Mouse (Mus musculus) right cerebral cortex, postnatal 25 days (tissue): ENCODE results near the gene Ap4e1.
"Not testable (repeated sequence)": the region's sequence is repeated elsewhere in the genome, so short reads cannot be mapped to it uniquely, and the experiment has no call there.

Experiments
- DNase-seq: peaks from one replicate; pipeline ENCODE4 v3.0.0; 2022

Gene Ap4e1

DNA sequence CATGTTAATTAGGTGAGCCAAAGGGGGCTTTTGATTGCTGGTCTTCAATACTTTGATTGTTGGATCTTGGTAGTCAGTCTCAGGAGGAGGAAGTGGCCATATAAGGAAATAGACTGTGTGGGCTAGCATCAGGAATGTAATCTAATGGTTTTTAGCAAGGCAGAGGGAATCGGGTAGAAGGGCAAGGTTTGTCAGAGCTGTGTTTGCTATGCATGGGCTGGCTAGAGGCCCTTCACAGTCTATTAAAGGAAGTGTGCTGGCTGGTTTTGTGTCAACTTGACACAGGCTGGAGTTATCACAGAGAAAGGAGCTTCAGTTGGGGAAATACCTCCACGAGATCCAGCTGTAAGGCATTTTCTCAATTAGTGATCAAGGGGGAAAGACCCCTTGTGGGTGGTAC, 70.5 kb downstream of the Ap4e1 start:
- DNase-seq = not testable (repeated sequence)

DNA sequence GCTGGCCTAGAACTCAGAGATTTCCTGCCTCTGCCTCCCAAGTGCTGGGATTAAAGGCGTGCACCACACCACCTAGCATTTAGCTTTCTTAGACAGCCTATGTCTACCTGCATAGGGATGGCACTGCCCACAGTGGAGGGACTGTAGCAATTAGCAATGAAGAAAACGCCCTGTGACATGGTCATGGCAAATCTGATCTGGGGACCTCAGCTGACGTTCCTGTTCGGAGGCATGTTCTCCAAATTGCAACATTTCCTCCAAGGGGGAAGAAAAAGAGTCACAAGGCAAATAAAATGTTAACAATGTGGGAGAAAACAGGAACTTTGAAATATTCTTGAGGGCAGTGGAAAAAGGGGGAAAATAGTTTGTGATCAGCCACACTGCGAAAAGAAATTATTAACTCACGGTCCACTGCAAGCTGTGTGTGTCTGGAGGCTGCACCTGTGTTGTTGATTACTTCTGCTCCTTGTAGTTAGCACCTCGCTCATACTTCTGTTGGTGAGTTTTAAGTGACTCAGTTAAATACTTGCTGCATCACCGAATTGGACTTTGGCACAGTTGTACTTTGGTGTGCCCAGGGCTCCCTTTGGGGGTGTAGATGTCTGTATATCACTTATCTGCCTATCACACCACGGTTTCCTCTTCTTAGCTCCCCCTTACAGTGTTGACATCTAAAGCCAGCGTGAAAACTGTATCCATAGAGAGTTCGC, 71.5 kb downstream of the Ap4e1 start:
- no peak for DNase-seq

DNA sequence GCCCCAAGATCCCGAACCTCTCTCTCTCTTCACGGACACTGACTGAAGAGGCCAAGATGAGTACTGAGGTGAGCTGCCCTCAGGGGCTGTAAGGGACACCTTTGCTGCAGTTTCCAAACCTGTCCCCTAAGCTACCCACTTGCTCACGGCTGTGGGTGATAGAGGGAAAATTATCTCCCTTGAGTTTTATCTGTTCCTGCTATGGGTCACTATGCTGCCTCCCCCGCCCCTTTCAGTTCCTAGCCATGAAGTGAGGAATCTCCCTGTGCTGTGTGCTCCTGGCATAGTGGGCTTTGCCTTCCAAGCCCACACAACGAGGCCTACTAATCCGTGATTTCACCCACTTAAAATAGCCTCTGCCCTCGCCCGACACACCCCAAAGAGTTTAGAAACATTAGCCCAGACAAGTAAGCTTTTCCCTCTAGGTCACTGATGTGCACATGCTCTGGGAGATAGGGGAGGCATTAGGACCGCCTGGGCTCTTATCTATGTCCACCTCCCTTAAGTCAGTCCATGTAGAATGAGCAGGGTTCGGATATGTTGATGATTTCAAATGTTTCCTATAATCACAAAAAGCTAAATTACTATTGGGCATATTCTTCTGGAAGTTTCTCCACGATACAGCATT, 72.2 kb downstream of the Ap4e1 start:
- no peak for DNase-seq

DNA sequence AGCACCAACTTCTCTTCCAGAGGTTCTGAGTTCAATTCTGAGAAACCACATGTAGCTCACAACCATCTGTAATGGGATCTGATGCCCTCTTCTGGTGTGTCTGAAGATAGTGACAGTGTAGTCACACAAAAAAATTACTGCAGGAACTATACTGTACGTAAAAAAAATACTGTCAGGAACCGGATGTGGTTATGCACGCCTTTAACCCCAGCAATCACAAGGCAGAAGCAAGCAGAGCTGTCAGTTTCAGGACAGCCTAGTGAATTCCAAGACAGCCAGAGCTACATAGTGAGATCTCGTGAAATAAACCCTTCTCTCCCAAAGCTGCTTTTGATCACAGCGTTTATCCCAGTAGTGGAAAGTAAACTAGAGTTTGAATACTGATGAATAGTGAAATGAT, 77.7 kb downstream of the Ap4e1 start:
- no peak for DNase-seq

DNA sequence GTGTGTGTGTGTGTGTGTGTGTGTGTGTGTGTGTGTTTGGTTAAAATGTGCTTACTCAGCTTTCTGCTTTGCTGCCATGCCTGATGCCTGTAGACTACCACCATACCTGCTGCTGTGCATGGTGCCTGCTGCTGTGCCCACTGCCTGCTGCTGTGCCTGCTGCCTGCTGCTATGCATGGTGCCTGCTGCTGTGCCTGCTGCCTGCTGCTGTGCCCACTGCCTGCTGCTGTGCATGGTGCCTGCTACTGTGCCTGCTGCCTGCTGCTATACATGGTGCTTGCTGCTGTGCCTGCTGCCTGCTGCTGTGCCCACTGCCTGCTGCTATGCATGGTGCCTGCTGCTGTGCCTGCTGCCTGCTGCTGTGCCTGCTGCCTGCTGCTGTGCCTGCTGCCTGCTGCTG, 81.6 kb downstream of the Ap4e1 start:
- not testable (repeated sequence) for DNase-seq

DNA sequence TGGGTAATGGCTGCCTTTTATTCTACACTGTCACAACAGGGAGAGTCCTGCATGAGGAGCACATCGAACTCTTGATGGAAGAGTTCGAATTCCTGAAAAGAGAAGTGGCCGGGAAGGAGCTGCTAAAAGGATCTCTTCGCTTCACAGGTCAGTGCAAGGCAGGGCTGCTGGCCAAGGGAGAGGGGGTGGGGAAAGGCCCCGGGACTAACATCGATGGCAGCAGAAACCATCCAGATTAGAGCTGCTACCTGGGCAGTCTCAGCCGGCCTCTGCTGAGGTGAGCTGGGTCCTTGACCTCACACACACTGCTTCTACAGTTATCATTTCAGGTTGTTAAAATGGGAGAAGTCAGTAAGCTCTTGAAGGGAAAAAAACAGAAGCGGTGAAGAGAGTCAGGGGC, 83.5 kb downstream of the Ap4e1 start:
- no peak for DNase-seq

DNA sequence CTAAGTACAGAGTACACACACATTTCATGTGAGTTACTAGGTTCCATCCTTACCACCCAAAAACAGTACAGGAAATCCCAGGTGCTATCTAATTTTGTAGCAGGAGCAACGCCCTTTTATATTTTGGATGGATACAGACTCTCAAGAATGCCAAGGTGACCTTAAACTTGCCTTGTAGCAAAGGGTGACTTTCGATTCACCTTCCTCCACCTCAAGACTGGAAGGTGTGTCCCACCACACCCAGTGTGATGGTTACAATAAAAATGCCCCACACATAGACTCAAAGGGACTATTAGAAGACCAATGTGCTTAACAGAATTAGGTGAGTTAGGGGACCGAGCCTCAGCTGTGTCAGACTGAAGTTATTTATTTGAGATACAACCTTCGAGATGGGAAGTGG, 100.5 kb downstream of the Ap4e1 start:
- no peak for DNase-seq
